Mouse (Mus musculus) neural tube, embryonic 14.5 days (tissue): ENCODE data around the gene Dcun1d4. TPM values are rescaled to one million over a fixed set of nuclear protein-coding genes. Genes with fewer than 3 reads are reported as not detected.
A peak's percentile ranks its signal among the peaks of the same experiment; 100 is the strongest.

ENCODE experiments used
- ATAC-seq: fragments of 200-750 bp; cut with Nextera tagmentation; 2 replicates; pipeline ENCODE4 v1.8.0; 2017; ENCODE audit warnings: low read depth, mild to moderate bottlenecking, moderate TSS enrichment, moderate library complexity
- H3K27ac ChIP-seq: fragments of 300-500 bp; sonication (generic); 2 replicates; pipeline ENCODE4 v1.5.1; 2014; ENCODE audit warnings: low read depth, mild to moderate bottlenecking, control low read depth, low read length, moderate library complexity, mixed read lengths
- H3K27me3 ChIP-seq: fragments of 300-500 bp; sonication (generic); 2 replicates; pipeline ENCODE4 v1.6.1; 2014; ENCODE audit warnings: low read length; ENCODE audit not compliant: control insufficient read depth, insufficient read depth
- H3K36me3 ChIP-seq: fragments of 300-500 bp; sonication (generic); 2 replicates; pipeline ENCODE4 v1.6.1; 2014; ENCODE audit warnings: low read length, mixed read lengths; ENCODE audit not compliant: control insufficient read depth, insufficient read depth
- H3K4me1 ChIP-seq: fragments of 300-500 bp; sonication (generic); 2 replicates; pipeline ENCODE4 v1.6.1; 2014; ENCODE audit warnings: low read length; ENCODE audit not compliant: control insufficient read depth, insufficient read depth
- H3K4me2 ChIP-seq: fragments of 300-500 bp; sonication (generic); 2 replicates; pipeline ENCODE4 v1.6.1; 2014; ENCODE audit warnings: mild to moderate bottlenecking, low read depth, low read length, control low read depth
- H3K4me3 ChIP-seq: fragments of 300-500 bp; sonication (generic); 2 replicates; pipeline ENCODE4 v1.5.1; 2014; ENCODE audit warnings: low read depth, low read length, control low read depth, mixed read lengths
- H3K9ac ChIP-seq: fragments of 300-500 bp; sonication (generic); replicated peaks from 2 replicates; pipeline ENCODE4 v1.6.1; 2014; ENCODE audit warnings: low read depth, mild to moderate bottlenecking, control low read depth, low read length, mixed read lengths
- H3K9me3 ChIP-seq: fragments of 300-500 bp; sonication (generic); 2 replicates; pipeline ENCODE4 v1.6.1; 2016; ENCODE audit warnings: low read length; ENCODE audit not compliant: control insufficient read depth
- WGBS: fragments of 180-500 bp; shearing (Covaris S2); extraction: QIAGEN DNeasy Blood & Tissue Kit; methylation state at CpG from one replicate; pipeline ENCODE4 v1.1.7; 2014; 5-methylcytosine and 5-hydroxymethylcytosine counted together
- polyA plus RNA-seq: library from polyadenylated mRNA; unstranded; fragments of >200 nt; fragmentation: Nextera tagmentation; extraction: Ambion mirVana; gene quantifications from 2 replicates; pipeline ENCODE4 v1.2.1, GENCODE M21; 2014

Gene Dcun1d4
- polyA plus RNA-seq: 60.5 and 66.5 TPM in 2 replicates

GRCm38 (mm10) chr5:73480700-73481099 is at the start of gene Dcun1d4:
Gene Dcun1d4, plus strand, starts transcription at chr5:73481000.
- Histone ChIP-seq H3K9ac (no peak within 1 kb of the TSS), H3K27me3 (no peaks in the 10 kb centered on the region), H3K4me2 (no peak within 1 kb of the TSS), H3K9me3 (no peaks in the 10 kb centered on the region), H3K36me3 (no peaks in the 10 kb centered on the region), H3K4me1 (no peaks in the 10 kb centered on the region), H3K4me3 (no peak within 1 kb of the TSS), H3K27ac (no peak within 1 kb of the TSS)
- ATAC-seq: no peak
- 88% methylated on average over 7 of the region's 7 CpGs for WGBS

GRCm38 (mm10) chr5:73431581-73431980 is 49.2 kb upstream of the Dcun1d4 start:
- 20% methylated on average over 14 of the region's 14 CpGs for WGBS
- Histone ChIP-seq H3K4me3 (no peak overlapping the region), H3K9me3 (no peaks in the 10 kb centered on the region), H3K27me3 (no peaks in the 10 kb centered on the region), H3K36me3 (no peaks in the 10 kb centered on the region), H3K4me1 (no peaks in the 10 kb centered on the region), H3K9ac (0 out of 2 replicates have a peak overlapping the region, but pooled peaks have one; percentile 21), H3K4me2 (0 out of 2 replicates have a peak overlapping the region, but pooled peaks have one; percentile 17), H3K27ac (no peak overlapping the region)
- peak; percentile 89 for ATAC-seq

- 91% methylated on average over 6 of the region's 6 CpGs for WGBS
- ATAC-seq: no peak
These were observed 48.0 kb upstream of the Dcun1d4 start for GRCm38 (mm10) chr5:73432805-73433204.

GRCm38 (mm10) chr5:73434764-73435163 is 46.0 kb upstream of the Dcun1d4 start:
- H3K36me3 ChIP-seq: no peaks in the 10 kb centered on the region
- no peaks in the 10 kb centered on the region for H3K27me3 ChIP-seq
- WGBS: 76% methylated on average over 7 of the region's 7 CpGs
- H3K4me3 ChIP-seq: no peak overlapping the region
- H3K9me3 ChIP-seq: no peaks in the 10 kb centered on the region
- no peaks in the 10 kb centered on the region for H3K4me1 ChIP-seq
- H3K4me2 ChIP-seq: no peak overlapping the region
- no peak for ATAC-seq
- H3K27ac ChIP-seq: no peak overlapping the region
- no peak overlapping the region for H3K9ac ChIP-seq

More at GRCm38 (mm10) chr5:73432805-73433204, 48.0 kb upstream of the Dcun1d4 start:
- no peaks in the 10 kb centered on the region for H3K27me3 ChIP-seq
- H3K36me3 ChIP-seq: no peaks in the 10 kb centered on the region
- no peaks in the 10 kb centered on the region for H3K9me3 ChIP-seq
- H3K4me2 ChIP-seq: no peak overlapping the region
- H3K4me3 ChIP-seq: no peak overlapping the region
- H3K9ac ChIP-seq: no peak overlapping the region
- H3K27ac ChIP-seq: no peak overlapping the region
- no peaks in the 10 kb centered on the region for H3K4me1 ChIP-seq

- Histone ChIP-seq H3K9me3 (no peaks in the 10 kb centered on the region), H3K4me3 (no peak overlapping the region), H3K27me3 (no peaks in the 10 kb centered on the region), H3K4me2 (no peak overlapping the region), H3K27ac (no peak overlapping the region), H3K9ac (no peak overlapping the region), H3K4me1 (no peaks in the 10 kb centered on the region), H3K36me3 (no peaks in the 10 kb centered on the region)
- 84% methylated on average over 9 of the region's 9 CpGs for WGBS
- no peak for ATAC-seq
These were observed 38.6 kb upstream of the Dcun1d4 start for GRCm38 (mm10) chr5:73442176-73442575.

GRCm38 (mm10) chr5:73450276-73450675 is 30.5 kb upstream of the Dcun1d4 start:
- no peak overlapping the region for H3K9ac ChIP-seq
- H3K4me1 ChIP-seq: no peaks in the 10 kb centered on the region
- no peaks in the 10 kb centered on the region for H3K36me3 ChIP-seq
- no peaks in the 10 kb centered on the region for H3K9me3 ChIP-seq
- no peak overlapping the region for H3K4me3 ChIP-seq
- no peak for ATAC-seq
- no peak overlapping the region for H3K4me2 ChIP-seq
- 72% methylated on average over 1 of the region's 1 CpGs for WGBS
- no peak overlapping the region for H3K27ac ChIP-seq
- no peaks in the 10 kb centered on the region for H3K27me3 ChIP-seq

- WGBS: 80% methylated on average over 2 of the region's 2 CpGs
- no peak for ATAC-seq
- Histone ChIP-seq H3K27me3 (no peaks in the 10 kb centered on the region), H3K9ac (no peak overlapping the region), H3K27ac (no peak overlapping the region), H3K36me3 (no peaks in the 10 kb centered on the region), H3K9me3 (no peaks in the 10 kb centered on the region), H3K4me1 (no peaks in the 10 kb centered on the region), H3K4me2 (no peak overlapping the region), H3K4me3 (no peak overlapping the region)
These were observed 26.1 kb upstream of the Dcun1d4 start for GRCm38 (mm10) chr5:73454502-73455306.

GRCm38 (mm10) chr5:73455307-73455687 is 25.5 kb upstream of the Dcun1d4 start:
- Histone ChIP-seq H3K9ac (no peak overlapping the region), H3K9me3 (no peaks in the 10 kb centered on the region), H3K36me3 (no peaks in the 10 kb centered on the region), H3K4me1 (no peaks in the 10 kb centered on the region), H3K4me3 (no peak overlapping the region), H3K4me2 (no peak overlapping the region), H3K27ac (no peak overlapping the region), H3K27me3 (no peaks in the 10 kb centered on the region)
- WGBS: 85% methylated on average over 5 of the region's 5 CpGs
- no peak for ATAC-seq
